Mouse (Mus musculus) myocyte (in vitro differentiated cells): Measurements from ENCODE around the gene Parvb. TPM values are rescaled to one million over a fixed set of nuclear protein-coding genes. Genes with fewer than 3 reads are reported as not detected.

ENCODE experiments used
- H3K27me3 ChIP-seq: one replicate; pipeline ENCODE4 v1.6.1; 2011; ENCODE audit not compliant: control insufficient read depth, insufficient read depth, insufficient read length
- H3K36me3 ChIP-seq: one replicate; pipeline ENCODE4 v1.6.1; 2011; ENCODE audit not compliant: control insufficient read depth, insufficient read depth
- H3K4me2 ChIP-seq: one replicate; pipeline ENCODE4 v1.6.1; 2011; ENCODE audit warnings: low read depth, control low read depth
- H3K4me3 ChIP-seq: one replicate; pipeline ENCODE4 v1.5.1; 2011; ENCODE audit warnings: mild to moderate bottlenecking, control low read depth, moderate library complexity
- H3K79me2 ChIP-seq: one replicate; pipeline ENCODE4 v1.6.1; 2011; ENCODE audit not compliant: control insufficient read depth, insufficient read depth
- H3ac ChIP-seq: one replicate; pipeline ENCODE4 v1.6.1; 2011; ENCODE audit not compliant: control insufficient read depth, insufficient read length
- CEBPB ChIP-seq: IDR thresholded peaks from 2 replicates; pipeline ENCODE4 v1.6.1; 2011; ENCODE audit warnings: mild to moderate bottlenecking, moderate library complexity; ENCODE audit not compliant: poor library complexity, insufficient read depth, severe bottlenecking
- E2F4 ChIP-seq: IDR thresholded peaks from one replicate; pipeline ENCODE4 v1.6.1; 2011; ENCODE audit warnings: mild to moderate bottlenecking, control low read depth, moderate library complexity; ENCODE audit not compliant: insufficient read depth
- MAX ChIP-seq: IDR thresholded peaks from one replicate; pipeline ENCODE4 v1.6.1; 2011; ENCODE audit warnings: low read depth, mild to moderate bottlenecking, control low read depth
- MYOD1 ChIP-seq, 3 experiments: IDR thresholded peaks; one replicate each; pipeline ENCODE4 v1.6.1; 2011; ENCODE audit warnings: control low read depth in 2 of 3, low read depth in 2 of 3, mild to moderate bottlenecking in 2 of 3, moderate library complexity in 1 of 3; ENCODE audit not compliant: insufficient read length in 2 of 3, control insufficient read depth in 1 of 3
- MYOG ChIP-seq, 3 experiments: IDR thresholded peaks; one replicate each; pipeline ENCODE4 v1.6.1; 2011; ENCODE audit warnings: control low read depth in 2 of 3, low read depth in 2 of 3, mild to moderate bottlenecking in 2 of 3; ENCODE audit not compliant: insufficient read length in 2 of 3, control insufficient read depth in 1 of 3, insufficient read depth in 1 of 3
- POLR2A ChIP-seq: IDR thresholded peaks from one replicate; pipeline ENCODE4 v1.6.1; 2011; ENCODE audit warnings: low read depth, mild to moderate bottlenecking, control low read depth, moderate library complexity; ENCODE audit not compliant: insufficient read length
- POLR2AphosphoS2 ChIP-seq: IDR thresholded peaks from one replicate; pipeline ENCODE4 v1.6.1; 2011; ENCODE audit warnings: low read depth, control low read depth; ENCODE audit not compliant: insufficient read length
- REST ChIP-seq: IDR thresholded peaks from one replicate; pipeline ENCODE4 v1.6.1; 2011; ENCODE audit warnings: mild to moderate bottlenecking, control low read depth, moderate library complexity; ENCODE audit not compliant: insufficient read depth, insufficient read length
- SRF ChIP-seq: IDR thresholded peaks from one replicate; pipeline ENCODE4 v1.6.1; 2011; ENCODE audit warnings: low read depth; ENCODE audit not compliant: control insufficient read depth, insufficient read length
- TCF12 ChIP-seq: IDR thresholded peaks from one replicate; pipeline ENCODE4 v1.6.1; 2011; ENCODE audit warnings: mild to moderate bottlenecking, control low read depth; ENCODE audit not compliant: poor library complexity, insufficient read depth, severe bottlenecking
- TCF3 ChIP-seq: IDR thresholded peaks from one replicate; pipeline ENCODE4 v1.6.1; 2011; ENCODE audit warnings: low read depth, control low read depth; ENCODE audit not compliant: insufficient read length
- USF1 ChIP-seq: IDR thresholded peaks from one replicate; pipeline ENCODE4 v1.6.1; 2011; ENCODE audit warnings: low read depth, mild to moderate bottlenecking, control low read depth, moderate library complexity
- polyA plus RNA-seq: library from polyadenylated mRNA; unstranded; fragments of >200 nt; fragmentation: generic; extraction: Trizol; gene quantifications from one replicate; pipeline ENCODE4 v1.2.1, GENCODE M21; 2012; ENCODE audit warnings: missing spikeins

The Parvb gene
- polyA plus RNA-seq, 1 experiment: 86.2 TPM

- no peak for TF ChIP-seq TCF12
- no peak for TF ChIP-seq USF1
- no peaks in the 10 kb centered on the region for H3K36me3 ChIP-seq
- H3K4me2 ChIP-seq: no peak overlapping the region
Observed at GRCm38 (mm10) chr15:84321544-84322174, 89.8 kb downstream of the Parvb start.

GRCm38 (mm10) chr15:84323966-84324869 lies 92.4 kb downstream of the Parvb start, which contains the start of gene Parvg:
Parvg (plus strand) TSS chr15:84324026.
- Histone ChIP-seq H3K4me2 (peak within 1 kb of the TSS; percentile 31), H3ac (no peak within 1 kb of the TSS), H3K36me3 (no peaks in the 10 kb centered on the region), H3K79me2 (no peaks in the 10 kb centered on the region), H3K4me3 (peak within 1 kb of the TSS; percentile 4), H3K27me3 (peaks cover 10% of the 10 kb centered on the region)
- TF ChIP-seq POLR2AphosphoS2 (no peak), SRF (no peak), MAX (no peak), POLR2A (no peak), CEBPB (no peak)

More at GRCm38 (mm10) chr15:84321544-84322174, 89.8 kb downstream of the Parvb start:
- Histone ChIP-seq H3K4me3 (no peak overlapping the region), H3K27me3 (peaks cover 10% of the 10 kb centered on the region), H3ac (no peak overlapping the region), H3K79me2 (no peaks in the 10 kb centered on the region)

GRCm38 (mm10) chr15:84324870-84325553 lies 93.2 kb downstream of the Parvb start:
- Histone ChIP-seq H3K4me3 (peak overlapping the region; percentile 4), H3K4me2 (peak overlapping the region; percentile 31), H3K79me2 (no peaks in the 10 kb centered on the region), H3K36me3 (no peaks in the 10 kb centered on the region), H3K27me3 (peaks cover 10% of the 10 kb centered on the region), H3ac (no peak overlapping the region)
- TF ChIP-seq CEBPB (no peak), POLR2AphosphoS2 (no peak), MYOG (IDR thresholded peaks at IDR 0.05; ENCODE audit: control insufficient read depth in 1 of 3, insufficient read depth in 1 of 3, insufficient read length in 2 of 3, low read depth in 2 of 3) (no peak), TCF12 (no peak), USF1 (no peak), MAX (no peak)

GRCm38 (mm10) chr15:84325736-84326135 lies 93.9 kb downstream of the Parvb start:
- H3K36me3 ChIP-seq: no peaks in the 10 kb centered on the region
- H3K79me2 ChIP-seq: no peaks in the 10 kb centered on the region
- peak overlapping the region; percentile 4 for H3K4me3 ChIP-seq
- no peak for TF ChIP-seq POLR2A
- TF ChIP-seq MAX: no peak
- TF ChIP-seq SRF: no peak
- no peak for TF ChIP-seq POLR2AphosphoS2
- TF ChIP-seq MYOD1 (IDR thresholded peaks at IDR 0.05; ENCODE audit: control insufficient read depth in 1 of 3, insufficient read length in 2 of 3, low read depth in 2 of 3): no peak
- TF ChIP-seq E2F4: no peak
- no peak for TF ChIP-seq REST
- H3K27me3 ChIP-seq: peaks cover 8% of the 10 kb centered on the region
- H3ac ChIP-seq: no peak overlapping the region
- H3K4me2 ChIP-seq: no peak overlapping the region

- Histone ChIP-seq H3K4me3 (no peak overlapping the region), H3K4me2 (no peak overlapping the region), H3K27me3 (peaks cover 13% of the 10 kb centered on the region), H3K36me3 (no peaks in the 10 kb centered on the region), H3K79me2 (no peaks in the 10 kb centered on the region), H3ac (no peak overlapping the region)
- peak; percentile 74 for TF ChIP-seq TCF3
- peak; percentile 73 for TF ChIP-seq TCF12
- no peak for TF ChIP-seq REST
- peak in 2 of 3 experiments; percentile 94 to 96 for TF ChIP-seq MYOG (IDR thresholded peaks at IDR 0.05; ENCODE audit: control insufficient read depth in 1 of 3, insufficient read depth in 1 of 3, insufficient read length in 2 of 3, low read depth in 2 of 3)
- TF ChIP-seq MYOD1 (IDR thresholded peaks at IDR 0.05; ENCODE audit: control insufficient read depth in 1 of 3, insufficient read length in 2 of 3, low read depth in 2 of 3): peak in 2 of 3 experiments; percentile 88 to 90
- TF ChIP-seq MAX: no peak
- no peak for TF ChIP-seq POLR2A
- no peak for TF ChIP-seq E2F4
- no peak for TF ChIP-seq USF1
Observed at GRCm38 (mm10) chr15:84328870-84329269, 97.0 kb downstream of the Parvb start.
